Mouse (Mus musculus): ENCODE results near the gene D6Ertd527e. TPM values are rescaled to one million over a fixed set of nuclear protein-coding genes. Genes with fewer than 3 reads are reported as not detected.
A peak's percentile ranks its signal among the peaks of the same experiment; 100 is the strongest.

The D6Ertd527e gene
- polyA plus RNA-seq, 1 experiment from 2014 or later, result 0.13 TPM

DNA sequence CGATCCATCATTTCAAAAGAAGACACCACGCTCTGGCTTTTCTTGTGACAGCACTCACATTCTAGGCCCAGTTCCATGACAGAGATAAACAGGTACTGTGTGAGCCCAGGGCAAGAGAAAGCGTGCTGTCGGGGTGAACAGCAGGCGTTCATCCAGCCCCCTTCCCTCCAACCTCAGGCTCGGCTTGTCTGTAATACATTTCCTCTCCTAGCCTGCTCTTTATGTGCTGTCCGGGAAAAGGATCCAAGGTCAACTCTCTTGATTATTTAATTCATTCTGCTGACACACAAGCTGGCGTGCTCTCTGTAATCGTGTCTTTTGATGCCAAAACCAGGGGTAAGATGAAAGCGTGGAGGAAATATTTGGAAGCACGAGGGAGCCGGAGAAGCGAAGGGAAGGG is 39.0 kb downstream of the D6Ertd527e start:
- no peaks in the 10 kb centered on the region for H3K36me3 ChIP-seq (ENCODE audit: control insufficient read depth, insufficient read depth, low read length)
- H3K27ac ChIP-seq (ENCODE audit: low read depth, low read length), result no peak overlapping the region
- H3K9ac ChIP-seq (ENCODE audit: low read depth, low read length), result no peak overlapping the region
- H3K27me3 ChIP-seq (ENCODE audit: control insufficient read depth, insufficient read depth, low read length), result no peaks in the 10 kb centered on the region
- no peaks in the 10 kb centered on the region for H3K9me3 ChIP-seq (replicated peaks; ENCODE audit: control insufficient read depth, low read length)
- WGBS (ENCODE audit: insufficient replicate concordance), result 72% methylated on average over 13 of the region's 13 CpGs
- H3K4me2 ChIP-seq, result no peak overlapping the region
- H3K4me1 ChIP-seq (ENCODE audit: control insufficient read depth, insufficient read depth, low read length), result no peaks in the 10 kb centered on the region
- ATAC-seq (replicated peaks; ENCODE audit: insufficient number of reproducible peaks, low FRiP score, low TSS enrichment), result no peak
- no peak overlapping the region for H3K4me3 ChIP-seq (ENCODE audit: low read depth, low read length)

DNA sequence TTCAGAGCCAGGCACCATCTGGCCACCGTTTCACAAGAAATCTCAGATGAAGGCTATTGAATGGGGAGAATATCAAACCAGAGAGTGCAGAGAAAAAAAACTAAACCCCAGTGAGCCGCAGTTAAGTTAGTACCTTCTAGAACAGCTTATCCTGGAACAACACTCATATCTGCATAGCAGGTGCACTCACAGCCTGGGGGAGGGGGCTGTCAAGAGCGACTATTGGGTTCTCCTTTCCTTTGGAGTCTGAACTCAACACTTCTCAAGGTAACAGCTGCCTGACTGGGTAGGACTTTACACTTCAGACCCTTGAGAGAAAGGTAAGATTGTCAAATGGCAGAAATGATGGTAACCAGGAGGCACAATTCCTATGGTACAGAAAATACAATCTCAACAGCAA is 43.4 kb downstream of the D6Ertd527e start:
- H3K4me3 ChIP-seq (ENCODE audit: low read depth, low read length), result no peak overlapping the region
- no peak for ATAC-seq (replicated peaks; ENCODE audit: insufficient number of reproducible peaks, low FRiP score, low TSS enrichment)
- H3K36me3 ChIP-seq (ENCODE audit: control insufficient read depth, insufficient read depth, low read length), result no peaks in the 10 kb centered on the region
- WGBS (ENCODE audit: insufficient replicate concordance), result 57% methylated on average over 3 of the region's 3 CpGs
- H3K27me3 ChIP-seq (ENCODE audit: control insufficient read depth, insufficient read depth, low read length), result no peaks in the 10 kb centered on the region
- no peak overlapping the region for H3K9ac ChIP-seq (ENCODE audit: low read depth, low read length)
- H3K4me2 ChIP-seq, result no peak overlapping the region
- no peak overlapping the region for H3K27ac ChIP-seq (ENCODE audit: low read depth, low read length)
- H3K4me1 ChIP-seq (ENCODE audit: control insufficient read depth, insufficient read depth, low read length), result 0 out of 2 replicates have a peak, but pooled peaks cover 2% of the 10 kb centered on the region
- no peaks in the 10 kb centered on the region for H3K9me3 ChIP-seq (replicated peaks; ENCODE audit: control insufficient read depth, low read length)

DNA sequence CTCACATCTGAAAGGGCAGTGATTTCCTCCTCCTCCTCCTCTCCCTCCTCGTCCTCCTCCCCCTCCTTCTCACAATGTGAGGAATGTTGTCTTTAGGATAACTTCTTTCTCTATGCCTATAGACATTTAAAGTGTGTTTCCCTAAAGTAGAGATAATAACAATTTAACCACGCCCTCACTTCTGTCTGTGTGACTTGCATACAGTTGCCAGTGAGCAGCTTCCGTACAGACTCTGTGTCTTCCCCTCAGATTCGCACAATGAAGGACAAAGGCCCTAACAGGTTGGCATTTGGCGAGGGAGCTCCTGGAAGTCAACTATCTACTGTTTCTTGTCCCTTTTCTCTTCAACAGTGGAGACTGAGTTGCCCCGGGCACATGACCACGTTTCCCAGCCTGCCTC is 45.9 kb downstream of the D6Ertd527e start:
- Histone ChIP-seq H3K4me2 (no peak overlapping the region), H3K4me3 (ENCODE audit: low read depth, low read length) (no peak overlapping the region), H3K9me3 (replicated peaks; ENCODE audit: control insufficient read depth, low read length) (no peaks in the 10 kb centered on the region), H3K36me3 (ENCODE audit: control insufficient read depth, insufficient read depth, low read length) (no peaks in the 10 kb centered on the region), H3K9ac (ENCODE audit: low read depth, low read length) (no peak overlapping the region), H3K4me1 (ENCODE audit: control insufficient read depth, insufficient read depth, low read length) (0 out of 2 replicates have a peak, but pooled peaks cover 2% of the 10 kb centered on the region), H3K27ac (ENCODE audit: low read depth, low read length) (no peak overlapping the region), H3K27me3 (ENCODE audit: control insufficient read depth, insufficient read depth, low read length) (no peaks in the 10 kb centered on the region)
- no peak for ATAC-seq (replicated peaks; ENCODE audit: insufficient number of reproducible peaks, low FRiP score, low TSS enrichment)
- WGBS (ENCODE audit: insufficient replicate concordance), result 63% methylated on average over 7 of the region's 7 CpGs

DNA sequence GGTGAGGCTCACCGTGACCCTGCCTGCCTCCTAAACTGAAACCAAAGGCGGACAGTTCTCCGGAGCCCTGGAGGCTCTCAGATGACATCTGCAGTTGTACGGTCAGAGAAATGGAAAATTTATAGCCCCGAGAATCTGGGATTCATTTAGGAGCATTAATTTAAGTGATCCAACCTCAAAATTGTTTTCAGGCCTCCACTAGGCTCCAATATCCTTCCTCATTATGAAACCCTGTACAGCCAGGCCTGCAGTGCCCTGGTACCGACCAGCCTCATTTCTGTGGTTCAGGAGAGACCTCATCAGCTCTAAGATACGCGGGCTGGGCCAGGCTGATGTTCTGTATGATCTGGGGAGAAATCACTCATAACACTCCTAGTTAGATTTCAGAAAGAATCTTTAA is 46.9 kb downstream of the D6Ertd527e start:
- no peak overlapping the region for H3K27ac ChIP-seq (ENCODE audit: low read depth, low read length)
- ATAC-seq (replicated peaks; ENCODE audit: insufficient number of reproducible peaks, low FRiP score, low TSS enrichment), result no peak
- H3K36me3 ChIP-seq (ENCODE audit: control insufficient read depth, insufficient read depth, low read length), result no peaks in the 10 kb centered on the region
- no peak overlapping the region for H3K4me3 ChIP-seq (ENCODE audit: low read depth, low read length)
- no peak overlapping the region for H3K9ac ChIP-seq (ENCODE audit: low read depth, low read length)
- 92% methylated on average over 8 of the region's 8 CpGs for WGBS (ENCODE audit: insufficient replicate concordance)
- H3K27me3 ChIP-seq (ENCODE audit: control insufficient read depth, insufficient read depth, low read length), result no peaks in the 10 kb centered on the region
- 0 out of 2 replicates have a peak, but pooled peaks cover 2% of the 10 kb centered on the region for H3K4me1 ChIP-seq (ENCODE audit: control insufficient read depth, insufficient read depth, low read length)
- no peaks in the 10 kb centered on the region for H3K9me3 ChIP-seq (replicated peaks; ENCODE audit: control insufficient read depth, low read length)
- no peak overlapping the region for H3K4me2 ChIP-seq

DNA sequence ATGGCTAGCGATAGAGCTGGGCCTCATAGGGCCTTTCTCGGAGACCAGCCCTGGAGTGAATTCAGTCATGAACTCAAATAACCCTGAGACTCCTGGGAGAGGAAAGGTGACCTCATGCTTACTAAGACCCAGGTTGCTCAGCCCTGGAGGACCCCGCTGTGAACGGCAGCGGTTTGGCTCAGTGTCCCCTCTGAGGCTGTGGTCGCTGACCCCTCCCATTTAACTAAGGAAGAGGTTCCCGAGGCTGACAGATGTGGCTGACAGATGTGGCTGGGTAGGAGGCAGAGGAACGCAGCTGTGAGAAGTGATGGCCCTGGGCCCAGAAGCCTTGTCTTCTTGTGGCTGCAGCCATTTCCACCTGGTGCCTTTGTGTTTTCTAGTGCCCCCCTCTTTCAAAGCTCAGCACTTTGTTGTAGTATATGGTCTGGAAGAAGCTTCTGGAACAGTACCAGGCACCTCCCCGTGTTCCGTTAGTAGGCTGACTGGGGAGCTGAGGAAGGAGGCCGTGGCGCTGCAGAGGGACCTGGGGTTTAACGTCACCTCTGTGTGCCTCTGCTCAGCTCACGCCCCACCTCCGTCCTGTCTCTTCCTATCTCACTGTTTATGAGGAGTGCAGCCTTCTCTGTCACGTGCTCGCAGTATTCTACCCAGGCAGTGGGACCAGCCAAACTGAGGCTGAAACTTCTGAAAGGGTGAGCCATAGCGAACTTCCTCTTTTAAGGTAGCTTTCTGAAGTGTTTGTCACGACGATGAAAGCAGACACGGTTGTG is 48.1 kb downstream of the D6Ertd527e start:
- Histone ChIP-seq H3K9me3 (replicated peaks; ENCODE audit: control insufficient read depth, low read length) (no peaks in the 10 kb centered on the region), H3K9ac (ENCODE audit: low read depth, low read length) (no peak overlapping the region), H3K36me3 (ENCODE audit: control insufficient read depth, insufficient read depth, low read length) (no peaks in the 10 kb centered on the region), H3K4me1 (ENCODE audit: control insufficient read depth, insufficient read depth, low read length) (0 out of 2 replicates have a peak, but pooled peaks cover 2% of the 10 kb centered on the region), H3K27ac (ENCODE audit: low read depth, low read length) (no peak overlapping the region), H3K27me3 (ENCODE audit: control insufficient read depth, insufficient read depth, low read length) (no peaks in the 10 kb centered on the region), H3K4me3 (ENCODE audit: low read depth, low read length) (no peak overlapping the region), H3K4me2 (0 out of 2 replicates have a peak overlapping the region, but pooled peaks have one; percentile 6)
- WGBS (ENCODE audit: insufficient replicate concordance), result 65% methylated on average over 21 of the region's 21 CpGs
- 0 out of 2 replicates have a peak, but pooled peaks have one; percentile 76 for ATAC-seq (replicated peaks; ENCODE audit: insufficient number of reproducible peaks, low FRiP score, low TSS enrichment)

DNA sequence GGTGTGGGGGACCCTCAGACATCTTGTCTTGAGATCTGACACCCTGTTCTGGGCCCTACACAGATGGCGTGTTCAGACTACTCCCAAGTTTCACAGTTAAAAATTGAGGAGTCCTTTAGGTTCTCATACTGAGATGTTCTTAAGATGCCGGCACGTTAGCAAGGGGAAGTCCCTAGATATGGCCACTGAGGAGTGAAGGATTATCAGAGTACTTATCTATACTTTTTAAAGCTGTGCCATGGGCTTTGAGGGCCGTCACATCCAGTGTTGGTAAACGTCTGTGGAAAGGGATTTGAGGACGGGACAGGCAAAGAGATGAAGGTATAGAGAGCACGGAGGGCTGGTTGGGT is 48.7 kb downstream of the D6Ertd527e start:
- Histone ChIP-seq H3K4me2 (no peak overlapping the region), H3K4me1 (ENCODE audit: control insufficient read depth, insufficient read depth, low read length) (0 out of 2 replicates have a peak, but pooled peaks cover 2% of the 10 kb centered on the region), H3K9me3 (replicated peaks; ENCODE audit: control insufficient read depth, low read length) (no peaks in the 10 kb centered on the region), H3K27ac (ENCODE audit: low read depth, low read length) (no peak overlapping the region), H3K36me3 (ENCODE audit: control insufficient read depth, insufficient read depth, low read length) (no peaks in the 10 kb centered on the region), H3K9ac (ENCODE audit: low read depth, low read length) (no peak overlapping the region), H3K27me3 (ENCODE audit: control insufficient read depth, insufficient read depth, low read length) (no peaks in the 10 kb centered on the region), H3K4me3 (ENCODE audit: low read depth, low read length) (no peak overlapping the region)
- 65% methylated on average over 7 of the region's 7 CpGs for WGBS (ENCODE audit: insufficient replicate concordance)
- ATAC-seq (replicated peaks; ENCODE audit: insufficient number of reproducible peaks, low FRiP score, low TSS enrichment), result no peak

DNA sequence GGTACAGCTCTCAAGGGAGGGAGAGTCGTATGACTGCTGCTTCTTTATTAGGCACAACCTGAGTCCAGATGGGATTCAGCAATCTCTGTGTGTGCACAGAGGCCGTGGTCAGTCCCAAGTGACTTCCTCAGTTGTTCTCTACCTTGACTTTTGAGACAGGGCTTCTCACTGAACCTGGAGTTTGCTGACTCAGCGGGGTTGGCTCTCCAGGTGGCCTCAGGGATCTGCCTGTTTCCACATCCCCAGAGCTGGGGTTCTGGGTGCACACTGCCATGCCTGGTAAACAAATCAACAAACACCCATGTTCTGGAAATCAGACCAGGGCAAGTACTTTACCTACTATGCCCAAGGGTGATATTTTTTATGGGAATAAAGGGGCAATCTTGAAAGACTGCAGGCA is 49.3 kb downstream of the D6Ertd527e start:
- ATAC-seq (replicated peaks; ENCODE audit: insufficient number of reproducible peaks, low FRiP score, low TSS enrichment), result no peak
- Histone ChIP-seq H3K27ac (ENCODE audit: low read depth, low read length) (no peak overlapping the region), H3K4me1 (ENCODE audit: control insufficient read depth, insufficient read depth, low read length) (0 out of 2 replicates have a peak, but pooled peaks cover 2% of the 10 kb centered on the region), H3K4me2 (no peak overlapping the region), H3K36me3 (ENCODE audit: control insufficient read depth, insufficient read depth, low read length) (no peaks in the 10 kb centered on the region), H3K9ac (ENCODE audit: low read depth, low read length) (no peak overlapping the region), H3K27me3 (ENCODE audit: control insufficient read depth, insufficient read depth, low read length) (no peaks in the 10 kb centered on the region), H3K4me3 (ENCODE audit: low read depth, low read length) (no peak overlapping the region), H3K9me3 (replicated peaks; ENCODE audit: control insufficient read depth, low read length) (no peaks in the 10 kb centered on the region)
- 83% methylated on average over 3 of the region's 3 CpGs for WGBS (ENCODE audit: insufficient replicate concordance)

DNA sequence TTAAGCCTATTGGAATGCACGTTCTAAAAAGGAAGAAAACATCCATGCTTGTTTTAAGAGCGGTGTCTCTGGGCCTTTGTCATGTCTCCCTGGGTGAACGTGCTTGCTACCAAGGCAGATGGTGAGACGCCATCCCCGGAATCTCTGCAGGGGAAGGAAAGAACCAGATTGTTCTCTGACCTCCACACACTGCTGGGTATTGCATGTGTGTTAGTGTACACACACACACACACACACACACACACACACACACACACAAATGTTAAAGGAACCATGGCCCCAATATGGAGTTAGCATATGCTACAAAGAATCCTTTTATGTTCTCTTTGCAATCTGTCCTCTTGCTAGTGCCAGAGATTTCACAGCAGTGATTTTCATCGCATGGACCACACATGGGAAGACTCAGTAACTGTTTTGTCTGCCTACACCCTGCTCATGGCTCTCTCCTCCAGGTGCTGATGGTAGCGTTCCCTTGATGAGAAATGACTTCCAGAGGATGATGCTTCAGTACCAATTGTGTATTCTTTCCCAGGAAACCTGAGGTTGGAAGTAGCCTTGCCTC is 53.6 kb downstream of the D6Ertd527e start:
- no peak overlapping the region for H3K9ac ChIP-seq (ENCODE audit: low read depth, low read length)
- no peaks in the 10 kb centered on the region for H3K36me3 ChIP-seq (ENCODE audit: control insufficient read depth, insufficient read depth, low read length)
- no peak for ATAC-seq (replicated peaks; ENCODE audit: insufficient number of reproducible peaks, low FRiP score, low TSS enrichment)
- 81% methylated on average over 7 of the region's 7 CpGs for WGBS (ENCODE audit: insufficient replicate concordance)
- no peak overlapping the region for H3K4me3 ChIP-seq (ENCODE audit: low read depth, low read length)
- no peaks in the 10 kb centered on the region for H3K9me3 ChIP-seq (replicated peaks; ENCODE audit: control insufficient read depth, low read length)
- no peaks in the 10 kb centered on the region for H3K27me3 ChIP-seq (ENCODE audit: control insufficient read depth, insufficient read depth, low read length)
- H3K4me2 ChIP-seq, result no peak overlapping the region
- H3K27ac ChIP-seq (ENCODE audit: low read depth, low read length), result no peak overlapping the region
- H3K4me1 ChIP-seq (ENCODE audit: control insufficient read depth, insufficient read depth, low read length), result no peaks in the 10 kb centered on the region

DNA sequence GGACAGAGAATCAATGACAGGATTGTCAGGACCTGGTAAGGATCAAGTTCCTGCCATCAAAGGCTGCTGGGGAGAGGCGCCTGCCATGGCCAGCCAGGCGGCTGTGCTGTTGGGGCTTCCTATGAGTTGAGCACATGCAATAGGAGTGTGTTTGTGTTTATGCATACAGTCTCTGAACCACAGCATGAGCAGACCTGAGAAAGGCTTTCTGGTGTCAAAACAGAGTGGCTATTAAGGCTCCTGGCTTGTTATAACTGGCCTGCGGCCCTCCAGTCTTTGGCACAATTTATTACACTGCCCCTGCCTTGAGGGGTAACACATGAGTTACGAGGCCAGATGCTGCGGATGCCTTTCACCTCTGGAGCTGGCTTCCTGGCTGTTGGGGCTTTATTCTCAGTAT is 55.6 kb downstream of the D6Ertd527e start:
- Histone ChIP-seq H3K4me1 (ENCODE audit: control insufficient read depth, insufficient read depth, low read length) (no peaks in the 10 kb centered on the region), H3K4me2 (no peak overlapping the region), H3K27ac (ENCODE audit: low read depth, low read length) (no peak overlapping the region), H3K9ac (ENCODE audit: low read depth, low read length) (no peak overlapping the region), H3K4me3 (ENCODE audit: low read depth, low read length) (no peak overlapping the region), H3K9me3 (replicated peaks; ENCODE audit: control insufficient read depth, low read length) (no peaks in the 10 kb centered on the region), H3K27me3 (ENCODE audit: control insufficient read depth, insufficient read depth, low read length) (no peaks in the 10 kb centered on the region), H3K36me3 (ENCODE audit: control insufficient read depth, insufficient read depth, low read length) (no peaks in the 10 kb centered on the region)
- WGBS (ENCODE audit: insufficient replicate concordance), result 84% methylated on average over 5 of the region's 5 CpGs
- no peak for ATAC-seq (replicated peaks; ENCODE audit: insufficient number of reproducible peaks, low FRiP score, low TSS enrichment)
